Mouse (Mus musculus) ES-Bruce4 (cell line): Measurements from ENCODE around the gene Trim80.

Source experiments
- CTCF ChIP-seq: IDR thresholded peaks from one replicate; pipeline ENCODE4 v1.8.1; 2011; ENCODE audit warnings: low read depth, low read length
- EP300 ChIP-seq: IDR thresholded peaks from 2 replicates; pipeline ENCODE4 v1.6.1; 2011; ENCODE audit warnings: low read depth, low read length; ENCODE audit not compliant: insufficient read depth
- POLR2A ChIP-seq: IDR thresholded peaks from one replicate; pipeline ENCODE4 v1.8.1; 2011; ENCODE audit warnings: low read length; ENCODE audit not compliant: insufficient read depth

DNA sequence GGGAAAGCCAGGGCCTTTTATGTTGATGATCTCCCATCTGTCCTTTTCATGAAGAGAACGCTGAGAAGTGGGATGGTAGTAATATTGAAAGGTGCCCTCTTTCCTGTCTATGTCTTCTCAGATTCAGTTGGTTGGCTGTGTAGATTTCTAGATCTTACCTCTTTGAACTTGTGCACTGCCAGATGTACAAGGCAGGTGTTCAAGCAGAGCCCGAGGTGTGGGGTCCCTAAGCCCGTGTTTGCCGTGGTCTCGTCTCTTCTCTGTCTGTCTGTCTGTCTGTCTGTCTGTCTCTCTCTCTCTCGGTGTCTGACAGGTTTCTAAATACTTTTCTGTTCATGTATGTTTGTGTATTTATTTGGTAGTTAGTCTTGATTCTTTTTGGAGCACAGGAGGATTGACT, 14.7 kb upstream of the Trim80 start:
- TF ChIP-seq POLR2A (no peak), CTCF (no peak), EP300 (no peak)
